Comparison of ENCODE assay signal across 10 mouse cellular contexts in genomic region chr1:169139507-169139906, GRCm38 (mm10).
A peak's percentile ranks its signal among the peaks of the same experiment; 100 is the strongest.
DNase-seq lines count a peak whose midpoint lies in the region; ATAC-seq and TF ChIP-seq lines count a peak whose summit lies in the region.
"Had no signal": no experiment of that assay in that cellular context is flagged by ENCODE, and none has a peak within 500 bp of the region (broad histone marks: within the 10 kb centered on the region; RNA-seq: fewer than 3 reads in every experiment).

No protein-coding gene starts in this region.

- no peaks in the 10 kb centered on the region for H3K36me3 ChIP-seq in hindbrain, embryonic 16.5 days (ENCODE audit: control insufficient read depth, insufficient read depth, low read length)
- no peaks in the 10 kb centered on the region for H3K36me3 ChIP-seq in midbrain, embryonic 12.5 days
- H3K36me3 ChIP-seq: liver, embryonic 12.5 days had no signal

- no peak overlapping the region for H3K4me2 ChIP-seq in hindbrain, embryonic 16.5 days (ENCODE audit: low read length)
- no peak overlapping the region for H3K4me2 ChIP-seq in midbrain, embryonic 12.5 days (replicated peaks)
- H3K4me2 ChIP-seq: liver, embryonic 12.5 days had no signal

- DNase-seq in gastrocnemius, adult 18-20 months (ENCODE audit: low spot score), result peak; percentile 26
- DNase-seq in gastrocnemius, postnatal 25 days, result no peak
- DNase-seq in brain, embryonic 14.5 days (ENCODE audit: low read depth), result peak; percentile 68
- no peak for DNase-seq in spleen, postnatal 10 days (ENCODE audit: low spot score in 2 of 2)
- no peak for DNase-seq in frontal cortex, postnatal 14 days (ENCODE audit: low spot score in 2 of 2)
- DNase-seq: heart, adult 2 months had no signal

- no peak overlapping the region for H3K27ac ChIP-seq in hindbrain, embryonic 16.5 days (ENCODE audit: low read depth, low read length)
- peak overlapping the region; percentile 56 for H3K27ac ChIP-seq in midbrain, embryonic 12.5 days (replicated peaks)
- H3K27ac ChIP-seq: heart, adult 2 months; left cerebral cortex, adult 2 months; liver, embryonic 12.5 days had no signal

- H3K27me3 ChIP-seq in hindbrain, embryonic 16.5 days (replicated peaks; ENCODE audit: control insufficient read depth, insufficient read depth, low read length), result no peaks in the 10 kb centered on the region
- no peaks in the 10 kb centered on the region for H3K27me3 ChIP-seq in midbrain, embryonic 12.5 days
- H3K27me3 ChIP-seq: liver, embryonic 12.5 days had no signal

- no peaks in the 10 kb centered on the region; the same call in 1 of the 2 replicates for H3K4me1 ChIP-seq in hindbrain, embryonic 16.5 days (ENCODE audit: control insufficient read depth, insufficient read depth, low read depth, low read length)
- no peaks in the 10 kb centered on the region; the same call in 1 of the 2 replicates for H3K4me1 ChIP-seq in midbrain, embryonic 12.5 days
- H3K4me1 ChIP-seq: liver, embryonic 12.5 days had no signal

- TF ChIP-seq POLR2A in brain, embryonic 14.5 days (IDR thresholded peaks at IDR 0.05; ENCODE audit: borderline replicate concordance, extremely low read depth, insufficient read depth, insufficient read length, poor library complexity, severe bottlenecking), result no peak

- WGBS in hindbrain, embryonic 16.5 days, result 25% methylated on average over 5 of the region's 5 CpGs
- WGBS in midbrain, embryonic 12.5 days, result 47% methylated on average over 5 of the region's 5 CpGs

- peak; percentile 20; the same call in 1 of the 2 replicates for ATAC-seq in hindbrain, embryonic 16.5 days
- ATAC-seq in midbrain, embryonic 12.5 days (ENCODE audit: low FRiP score, low read depth), result peak; percentile 69; the same call in 1 of the 2 replicates
- ATAC-seq: liver, embryonic 12.5 days had no signal

- H3K9me3 ChIP-seq in hindbrain, embryonic 16.5 days (ENCODE audit: control insufficient read depth, low read length), result no peaks in the 10 kb centered on the region
- H3K9me3 ChIP-seq in midbrain, embryonic 12.5 days, result no peaks in the 10 kb centered on the region
- H3K9me3 ChIP-seq: liver, embryonic 12.5 days had no signal

- no peak overlapping the region for H3K9ac ChIP-seq in hindbrain, embryonic 16.5 days (ENCODE audit: low read depth, low read length)
- no peak overlapping the region for H3K9ac ChIP-seq in midbrain, embryonic 12.5 days (replicated peaks)
- H3K9ac ChIP-seq: liver, embryonic 12.5 days had no signal

- TF ChIP-seq CTCF in brain, embryonic 14.5 days (IDR thresholded peaks at IDR 0.05; ENCODE audit: borderline replicate concordance, extremely low read depth, insufficient read depth, insufficient read length), result no peak

- no peak overlapping the region for H3K4me3 ChIP-seq in hindbrain, embryonic 16.5 days (ENCODE audit: low read length)
- no peak overlapping the region for H3K4me3 ChIP-seq in midbrain, embryonic 12.5 days
- H3K4me3 ChIP-seq: heart, adult 2 months; left cerebral cortex, adult 2 months; liver, embryonic 12.5 days had no signal

Comparison
In these comparisons a context has a peak if more than half of its experiments do, and no peak if none do; other contexts are left out.
1. DNase-seq: peak in gastrocnemius, adult 18-20 months (single experiment) and brain, embryonic 14.5 days (single experiment); none in gastrocnemius, postnatal 25 days (single experiment), spleen, postnatal 10 days (0 of 2) and frontal cortex, postnatal 14 days (0 of 2).